Mouse (Mus musculus): ENCODE results near the gene Gsk3b.

The Gsk3b gene

GRCm38 (mm10) chr16:38272483-38272882, 183.7 kb downstream of the Gsk3b start:
- in situ Hi-C loops (cut with MboI; ENCODE audit: low sequenced_read_pairs) = no loop called here

- in situ Hi-C loops (cut with MboI; ENCODE audit: low sequenced_read_pairs) = no loop called here
Measured at GRCm38 (mm10) chr16:38274737-38275136, 185.9 kb downstream of the Gsk3b start.

GRCm38 (mm10) chr16:38279794-38280193, 191.0 kb downstream of the Gsk3b start:
- in situ Hi-C loops (cut with MboI; ENCODE audit: low sequenced_read_pairs) = no loop called here

DNA sequence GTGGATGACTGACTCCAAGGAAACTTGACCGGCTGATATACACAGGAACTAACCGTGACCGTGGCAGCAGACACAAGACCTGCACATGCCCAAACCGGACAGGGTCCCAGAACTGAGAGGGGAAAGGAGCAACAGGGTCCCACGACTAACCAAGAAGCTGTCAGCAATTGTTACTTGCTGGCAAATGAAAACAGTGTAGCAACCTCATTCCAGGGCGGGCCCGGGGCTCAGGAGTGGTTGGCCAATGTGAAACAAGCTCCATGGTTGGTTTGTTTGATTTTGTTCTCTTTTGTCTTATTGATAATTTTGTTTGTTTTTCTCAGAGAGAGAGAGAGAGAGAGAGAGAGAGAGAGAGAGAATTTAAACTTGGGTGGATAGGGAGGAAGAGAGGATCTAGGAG, 192.2 kb downstream of the Gsk3b start:
- in situ Hi-C loops (cut with MboI; ENCODE audit: low sequenced_read_pairs) = no loop called here

- in situ Hi-C loops (cut with MboI; ENCODE audit: low sequenced_read_pairs) = no loop called here
Measured at GRCm38 (mm10) chr16:38282559-38283160, 193.9 kb downstream of the Gsk3b start.

- in situ Hi-C loops (cut with MboI; ENCODE audit: low sequenced_read_pairs) = no loop called here
Measured at GRCm38 (mm10) chr16:38283300-38283699, 194.5 kb downstream of the Gsk3b start.

DNA sequence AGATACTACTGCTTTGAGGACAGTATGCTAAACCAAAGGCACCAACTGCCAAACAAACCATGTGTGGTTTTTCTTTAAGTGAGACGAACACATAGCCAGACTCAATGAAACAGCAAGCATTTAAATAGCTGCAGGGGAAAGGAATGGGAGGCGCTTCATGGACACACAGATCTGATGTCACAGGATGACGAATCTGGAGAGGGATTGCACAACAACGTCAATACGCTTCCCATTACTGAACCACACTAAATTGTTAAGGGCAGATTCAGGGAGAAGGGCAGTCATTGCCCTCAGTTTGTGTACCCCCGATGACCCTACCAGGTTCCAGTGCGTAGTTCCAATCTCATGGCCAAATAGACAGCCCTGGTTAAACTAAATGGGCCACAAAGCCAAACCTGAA, 197.0 kb downstream of the Gsk3b start:
- in situ Hi-C loops (cut with MboI; ENCODE audit: low sequenced_read_pairs) = no loop called here

DNA sequence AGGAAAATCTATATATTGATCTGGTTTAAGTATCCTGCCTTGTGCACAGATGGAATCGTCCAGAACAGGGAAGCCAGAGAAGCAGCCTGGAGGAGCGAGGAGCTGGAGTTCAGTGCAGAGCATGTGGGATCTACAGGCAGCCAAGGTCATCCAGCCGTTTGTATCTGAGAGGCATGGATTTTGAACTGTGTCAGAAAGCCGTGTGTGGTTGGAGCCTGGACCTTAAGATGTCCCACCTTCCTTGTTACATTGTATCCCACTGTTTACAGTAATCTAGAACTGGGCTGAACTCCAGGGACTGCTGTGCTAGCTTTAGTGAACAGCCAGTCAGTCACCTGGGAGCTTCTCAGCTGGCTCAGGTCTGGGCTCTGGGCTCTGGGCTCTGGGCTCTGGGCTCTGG, 197.7 kb downstream of the Gsk3b start:
- in situ Hi-C loops (cut with MboI; ENCODE audit: low sequenced_read_pairs) = no loop called here

GRCm38 (mm10) chr16:38287357-38287756, 198.6 kb downstream of the Gsk3b start:
- in situ Hi-C loops (cut with MboI; ENCODE audit: low sequenced_read_pairs) = no loop called here

GRCm38 (mm10) chr16:38287762-38288161, 199.0 kb downstream of the Gsk3b start:
- in situ Hi-C loops (cut with MboI; ENCODE audit: low sequenced_read_pairs) = no loop called here

GRCm38 (mm10) chr16:38288851-38289250, 200.1 kb downstream of the Gsk3b start:
- in situ Hi-C loops (cut with MboI; ENCODE audit: low sequenced_read_pairs) = no loop called here

- in situ Hi-C loops (cut with MboI; ENCODE audit: low sequenced_read_pairs) = no loop called here
Measured at GRCm38 (mm10) chr16:38290151-38290550, 201.3 kb downstream of the Gsk3b start.

DNA sequence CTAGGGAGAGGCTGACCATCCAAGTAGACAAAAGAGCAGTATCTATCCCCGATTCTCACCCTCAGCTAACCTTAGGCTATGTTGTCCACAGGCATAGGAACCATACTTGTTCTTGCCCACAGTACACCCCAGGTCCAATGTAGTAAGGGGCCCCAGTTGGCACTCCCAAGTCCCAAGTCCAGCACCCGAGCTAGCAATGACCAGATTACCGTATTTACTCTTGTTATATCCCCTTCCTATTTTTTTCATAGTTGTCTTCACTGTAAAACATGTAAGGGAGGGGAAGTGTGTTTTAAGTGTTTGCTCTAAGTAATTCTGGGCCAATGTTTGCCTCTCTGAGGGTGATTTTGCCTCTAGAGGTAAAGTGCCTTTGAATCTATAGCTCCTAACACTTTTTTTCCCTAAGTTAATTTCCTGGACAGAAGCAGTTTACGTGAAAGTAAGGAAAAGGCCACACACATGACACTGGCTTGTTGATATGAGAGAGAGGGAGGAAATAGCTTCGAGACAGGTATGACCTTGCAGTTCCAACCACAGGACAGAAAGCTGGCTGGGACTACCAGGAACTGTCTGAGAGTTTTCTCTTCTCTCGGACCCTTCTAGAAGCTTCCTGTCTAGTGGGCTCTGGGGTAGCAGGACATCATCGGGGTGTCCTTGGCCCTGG, 206.0 kb downstream of the Gsk3b start, which contains the start of gene Nr1i2:
Gene Nr1i2, minus strand, starts transcription at position 140 of the 664 bp plus-strand sequence.
- in situ Hi-C loops (cut with MboI; ENCODE audit: low sequenced_read_pairs) = no loop called here

DNA sequence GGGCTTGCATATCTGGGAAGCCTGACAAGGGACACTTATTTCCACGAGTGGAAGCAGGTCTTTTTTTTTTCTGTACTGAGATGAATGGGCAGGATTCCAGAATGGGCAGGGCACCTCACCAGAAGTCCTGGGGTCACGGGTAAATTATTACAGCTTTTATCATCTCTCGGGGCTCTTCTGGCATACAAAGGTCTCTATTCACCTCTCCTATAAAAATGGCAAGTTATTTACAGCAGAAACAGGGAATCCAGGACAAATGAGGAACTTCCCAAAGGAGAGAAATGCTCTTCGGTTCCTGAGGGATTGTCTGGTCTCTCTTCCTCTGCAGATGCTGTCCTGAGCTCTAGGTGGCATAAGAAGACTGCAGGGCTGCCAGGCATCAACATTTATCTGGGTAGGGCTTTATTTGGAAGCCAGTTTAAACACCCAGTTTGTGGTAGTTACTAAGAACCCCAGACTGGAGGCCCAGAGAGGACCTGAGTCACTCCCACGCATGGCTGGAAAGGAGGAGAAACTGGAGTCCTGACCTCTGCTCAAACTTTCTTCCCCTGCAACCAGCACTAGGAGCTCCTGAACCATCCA, 206.6 kb downstream of the Gsk3b start:
- in situ Hi-C loops (cut with MboI; ENCODE audit: low sequenced_read_pairs) = no loop called here

All from CH12F3 (cell line).